Mouse (Mus musculus): ENCODE data around the gene Tead1.

GRCm38 (mm10) chr7:112752311-112752710 is 73.2 kb downstream of the Tead1 start:
- TF ChIP-seq CTCF (IDR thresholded peaks at IDR 0.05; ENCODE audit: low read depth), result no peak
- no peak for TF ChIP-seq EP300 (IDR thresholded peaks at IDR 0.05; ENCODE audit: low read depth)
